Mouse (Mus musculus) midbrain, embryonic 10.5 days (tissue): ENCODE data around the gene Armc12. TPM values are rescaled to one million over a fixed set of nuclear protein-coding genes. Genes with fewer than 3 reads are reported as not detected.
A peak's percentile ranks its signal among the peaks of the same experiment; 100 is the strongest.

Experiments used
- DNase-seq: peaks from one replicate; pipeline ENCODE4 v3.0.0-alpha.2; 2017; ENCODE audit warnings: low spot score
- H3K27ac ChIP-seq: fragments of 300-500 bp; sonication (generic); replicated peaks from 2 replicates; pipeline ENCODE4 v1.5.1; 2016; ENCODE audit warnings: mild to moderate bottlenecking
- H3K27me3 ChIP-seq: fragments of 300-500 bp; sonication (generic); 2 replicates; pipeline ENCODE4 v1.6.1; 2016; ENCODE audit warnings: low read depth, mild to moderate bottlenecking; ENCODE audit not compliant: poor library complexity, severe bottlenecking
- H3K36me3 ChIP-seq: fragments of 300-500 bp; sonication (generic); 2 replicates; pipeline ENCODE4 v1.6.1; 2016; ENCODE audit warnings: mild to moderate bottlenecking, moderate library complexity
- H3K4me1 ChIP-seq: fragments of 300-500 bp; sonication (generic); 2 replicates; pipeline ENCODE4 v1.6.1; 2016
- H3K4me3 ChIP-seq: fragments of 300-500 bp; sonication (generic); 2 replicates; pipeline ENCODE4 v1.5.1; 2016; ENCODE audit warnings: mild to moderate bottlenecking, moderate library complexity
- H3K9me3 ChIP-seq: fragments of 300-500 bp; sonication (generic); replicated peaks from 2 replicates; pipeline ENCODE4 v1.6.1; 2016; ENCODE audit warnings: mild to moderate bottlenecking
- WGBS: fragments of 180-500 bp; shearing (Covaris S2); methylation state at CpG from one replicate; pipeline ENCODE4 v1.1.7; 2016; 5-methylcytosine and 5-hydroxymethylcytosine counted together
- polyA plus RNA-seq: library from polyadenylated mRNA; unstranded; fragments of >200 nt; fragmentation: Nextera tagmentation; extraction: Ambion mirVana; gene quantifications from 2 replicates; pipeline ENCODE4 v1.2.1, GENCODE M21; 2016

Armc12 gene
- polyA plus RNA-seq, 1 experiment from 2014 or later: not detected

DNA sequence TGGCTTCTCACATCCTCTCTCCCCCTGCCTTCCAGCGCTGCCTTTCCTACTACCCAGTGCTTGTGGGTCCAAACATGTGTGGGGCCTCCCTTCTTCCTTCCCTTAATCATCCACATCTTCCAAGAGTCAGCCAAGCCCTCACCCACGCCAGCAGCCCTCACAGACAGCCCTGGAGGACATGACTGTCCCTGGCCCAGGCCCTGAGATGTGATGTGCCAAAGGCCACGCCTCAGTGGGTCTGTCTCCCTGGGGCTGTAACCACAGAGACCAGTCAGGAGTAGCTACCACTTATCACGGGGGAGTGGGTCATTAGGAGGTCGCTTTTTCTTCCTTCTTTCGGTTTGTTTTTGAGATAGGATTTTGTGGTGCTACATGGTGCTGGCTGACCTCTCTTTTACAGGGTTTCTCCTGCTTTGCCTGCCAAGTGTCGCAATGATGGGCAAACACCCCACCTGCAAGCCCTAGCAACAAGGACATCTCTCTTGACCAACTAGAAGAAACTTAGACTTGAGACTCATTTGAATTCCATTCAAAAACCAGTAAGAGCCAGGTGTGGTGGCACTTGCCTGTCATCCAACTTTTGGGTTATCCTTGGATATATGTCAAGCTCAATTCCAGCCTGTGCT is 28.3 kb upstream of the Armc12 start:
- no peaks in the 10 kb centered on the region for H3K36me3 ChIP-seq
- H3K4me3 ChIP-seq: no peak overlapping the region
- H3K27me3 ChIP-seq: 0 out of 2 replicates have a peak, but pooled peaks cover 5% of the 10 kb centered on the region
- DNase-seq: no peak
- 73% methylated on average over 7 of the region's 7 CpGs for whole genome bisulfite sequencing
- no peaks in the 10 kb centered on the region for H3K9me3 ChIP-seq
- no peak overlapping the region for H3K27ac ChIP-seq
- H3K4me1 ChIP-seq: peaks cover 15% of the 10 kb centered on the region

DNA sequence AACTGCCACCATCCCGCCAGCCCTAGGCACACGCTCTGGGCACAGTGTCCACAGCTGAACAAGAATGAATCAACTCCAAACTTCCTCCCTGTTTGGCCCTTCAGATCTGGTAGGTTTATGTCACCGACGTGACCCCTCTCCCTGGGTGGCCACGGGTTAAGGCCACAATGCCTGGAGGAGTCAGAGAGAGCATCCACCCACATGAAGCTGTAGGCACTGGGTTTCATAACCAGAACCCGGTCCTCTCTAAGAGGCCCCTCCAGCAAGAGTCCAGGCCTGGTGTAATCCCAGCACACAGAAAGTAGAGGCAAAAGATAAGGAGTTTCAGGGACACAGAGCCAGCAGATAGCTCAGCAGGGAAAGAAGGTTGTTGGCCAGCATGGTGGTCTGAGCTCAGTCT is 26.4 kb upstream of the Armc12 start:
- DNase-seq: no peak
- H3K4me3 ChIP-seq: no peak overlapping the region

DNA sequence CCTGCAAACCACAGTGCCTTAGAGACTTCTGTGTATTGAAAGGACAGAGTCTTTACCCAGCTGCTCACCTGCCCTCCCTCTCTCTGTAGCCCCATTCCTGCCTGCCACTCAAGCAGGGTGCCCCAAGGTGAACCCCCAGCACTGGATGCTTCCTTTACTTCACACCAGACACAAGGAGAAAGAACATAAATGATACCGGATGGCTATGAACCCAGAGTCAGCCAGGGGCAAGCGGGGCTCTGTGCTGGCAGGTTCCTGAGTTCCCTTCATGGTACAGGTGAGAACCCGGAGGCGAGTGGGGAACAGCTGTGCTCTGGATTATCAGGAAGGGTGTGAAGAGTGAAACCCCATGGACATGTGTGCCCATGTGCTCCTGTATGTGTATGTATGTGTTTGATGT is 25.0 kb upstream of the Armc12 start:
- H3K4me1 ChIP-seq: peaks cover 27% of the 10 kb centered on the region
- no peak overlapping the region for H3K4me3 ChIP-seq
- no peaks in the 10 kb centered on the region for H3K9me3 ChIP-seq
- H3K36me3 ChIP-seq: no peaks in the 10 kb centered on the region
- DNase-seq: no peak
- no peak overlapping the region for H3K27ac ChIP-seq
- WGBS: 91% methylated on average over 4 of the region's 4 CpGs
- H3K27me3 ChIP-seq: 0 out of 2 replicates have a peak, but pooled peaks cover 5% of the 10 kb centered on the region

More for the DNA sequence above, 26.4 kb upstream of the Armc12 start:
- Histone ChIP-seq H3K27ac (no peak overlapping the region), H3K4me1 (peaks cover 20% of the 10 kb centered on the region), H3K36me3 (no peaks in the 10 kb centered on the region), H3K27me3 (0 out of 2 replicates have a peak, but pooled peaks cover 5% of the 10 kb centered on the region), H3K9me3 (no peaks in the 10 kb centered on the region)
- 76% methylated on average over 6 of the region's 6 CpGs for WGBS

DNA sequence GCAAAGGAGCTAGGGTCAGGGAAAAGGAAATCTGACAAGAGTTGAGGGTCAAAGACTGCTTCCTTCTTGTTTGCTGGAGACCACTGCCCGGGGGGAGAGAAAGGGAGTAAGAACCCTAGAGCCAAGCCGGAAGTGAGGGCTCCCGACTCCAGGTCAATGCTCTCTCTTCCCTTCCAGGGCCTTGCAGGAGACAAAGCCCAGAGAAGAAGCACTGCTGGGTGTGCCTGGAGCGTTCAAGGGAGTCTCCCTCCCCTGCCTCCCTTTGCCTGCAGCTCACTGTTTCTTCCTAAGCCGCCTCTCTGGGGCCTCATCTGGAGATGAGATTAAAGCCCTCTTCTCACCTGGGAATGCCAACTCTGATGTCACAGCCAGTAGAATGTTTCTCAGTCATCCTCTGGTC is 23.7 kb upstream of the Armc12 start:
- Histone ChIP-seq H3K36me3 (no peaks in the 10 kb centered on the region), H3K27ac (peak overlapping the region; percentile 29; the same call in 1 of the 2 replicates), H3K9me3 (no peaks in the 10 kb centered on the region), H3K27me3 (peaks cover 16% of the 10 kb centered on the region), H3K4me3 (no peak overlapping the region), H3K4me1 (peaks cover 40% of the 10 kb centered on the region)
- DNase-seq: no peak
- 20% methylated on average over 5 of the region's 5 CpGs for WGBS

DNA sequence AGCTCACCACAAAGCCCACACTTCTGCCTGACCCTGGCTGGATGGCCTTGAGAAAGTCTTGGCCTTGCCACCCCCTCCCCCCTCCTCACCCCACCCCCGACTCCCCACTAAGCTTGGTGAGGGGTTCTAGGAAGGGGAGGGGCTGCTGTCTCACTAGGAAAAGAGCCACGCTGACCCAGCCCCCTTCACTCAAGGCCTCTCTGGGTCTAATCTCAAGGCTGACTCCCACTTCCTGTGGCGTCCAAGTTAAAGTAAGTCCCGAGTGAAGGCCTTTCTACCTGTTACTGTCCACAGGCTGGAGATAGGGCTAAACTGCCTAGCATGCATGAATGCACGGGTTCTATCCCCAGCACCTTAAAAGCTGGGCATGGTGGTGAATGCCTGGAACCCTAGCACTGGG is 23.1 kb upstream of the Armc12 start:
- Histone ChIP-seq H3K4me1 (peaks cover 43% of the 10 kb centered on the region), H3K27me3 (peaks cover 21% of the 10 kb centered on the region), H3K9me3 (no peaks in the 10 kb centered on the region), H3K4me3 (no peak overlapping the region), H3K36me3 (no peaks in the 10 kb centered on the region), H3K27ac (peak overlapping the region; percentile 29; the same call in 1 of the 2 replicates)
- WGBS: 28% methylated on average over 5 of the region's 5 CpGs
- DNase-seq: no peak

DNA sequence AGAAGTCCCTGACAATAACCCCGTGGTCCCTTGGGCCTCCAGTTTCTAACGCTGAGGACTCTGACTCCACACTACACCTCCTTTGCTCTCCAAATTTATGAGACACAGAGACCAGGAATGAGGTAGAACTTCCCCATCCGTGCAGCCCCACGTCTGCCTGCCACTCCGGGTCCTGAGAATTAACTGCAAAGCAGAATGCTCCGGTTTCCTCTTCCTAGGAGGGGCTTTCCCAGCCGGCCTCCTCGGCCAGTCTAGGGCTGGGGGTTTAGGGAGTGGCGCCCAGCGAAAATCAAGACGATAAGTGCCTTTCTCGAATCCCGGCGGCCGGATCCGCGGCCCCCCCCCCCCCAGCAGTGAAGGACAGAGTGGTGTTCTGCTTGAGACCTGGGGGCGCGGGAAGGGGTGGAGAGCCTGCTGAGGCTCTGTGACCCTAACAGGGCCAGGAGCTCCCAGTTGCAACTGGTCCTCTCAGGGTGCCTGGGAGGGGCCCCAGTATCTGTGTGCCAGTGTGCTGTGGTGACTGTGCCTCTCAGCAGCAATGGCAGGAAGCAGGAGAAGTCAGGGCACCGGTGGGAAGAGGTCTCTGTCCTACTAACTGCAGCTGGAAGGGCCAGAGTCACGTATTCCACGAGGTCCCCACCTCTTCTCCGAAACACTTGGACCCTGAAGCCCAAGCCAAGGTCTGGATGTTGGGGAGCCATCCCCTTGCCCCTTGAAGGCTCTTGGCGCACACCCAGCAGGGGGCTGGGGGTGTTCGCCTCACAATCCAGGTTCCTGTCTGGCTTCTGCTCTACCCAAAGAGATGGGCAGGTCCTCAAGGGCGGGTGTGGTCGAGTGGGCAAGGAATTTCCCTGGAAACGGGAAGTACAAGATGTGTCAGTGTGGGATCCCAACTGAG is 19.9 kb upstream of the Armc12 start:
- H3K36me3 ChIP-seq: no peaks in the 10 kb centered on the region
- peak overlapping the region; percentile 37 for H3K4me3 ChIP-seq
- H3K9me3 ChIP-seq: no peaks in the 10 kb centered on the region
- DNase-seq: no peak
- WGBS: 4% methylated on average over 28 of the region's 28 CpGs
- H3K27ac ChIP-seq: peak overlapping the region; percentile 69
- H3K4me1 ChIP-seq: peaks cover 64% of the 10 kb centered on the region
- H3K27me3 ChIP-seq: peaks cover 37% of the 10 kb centered on the region

DNA sequence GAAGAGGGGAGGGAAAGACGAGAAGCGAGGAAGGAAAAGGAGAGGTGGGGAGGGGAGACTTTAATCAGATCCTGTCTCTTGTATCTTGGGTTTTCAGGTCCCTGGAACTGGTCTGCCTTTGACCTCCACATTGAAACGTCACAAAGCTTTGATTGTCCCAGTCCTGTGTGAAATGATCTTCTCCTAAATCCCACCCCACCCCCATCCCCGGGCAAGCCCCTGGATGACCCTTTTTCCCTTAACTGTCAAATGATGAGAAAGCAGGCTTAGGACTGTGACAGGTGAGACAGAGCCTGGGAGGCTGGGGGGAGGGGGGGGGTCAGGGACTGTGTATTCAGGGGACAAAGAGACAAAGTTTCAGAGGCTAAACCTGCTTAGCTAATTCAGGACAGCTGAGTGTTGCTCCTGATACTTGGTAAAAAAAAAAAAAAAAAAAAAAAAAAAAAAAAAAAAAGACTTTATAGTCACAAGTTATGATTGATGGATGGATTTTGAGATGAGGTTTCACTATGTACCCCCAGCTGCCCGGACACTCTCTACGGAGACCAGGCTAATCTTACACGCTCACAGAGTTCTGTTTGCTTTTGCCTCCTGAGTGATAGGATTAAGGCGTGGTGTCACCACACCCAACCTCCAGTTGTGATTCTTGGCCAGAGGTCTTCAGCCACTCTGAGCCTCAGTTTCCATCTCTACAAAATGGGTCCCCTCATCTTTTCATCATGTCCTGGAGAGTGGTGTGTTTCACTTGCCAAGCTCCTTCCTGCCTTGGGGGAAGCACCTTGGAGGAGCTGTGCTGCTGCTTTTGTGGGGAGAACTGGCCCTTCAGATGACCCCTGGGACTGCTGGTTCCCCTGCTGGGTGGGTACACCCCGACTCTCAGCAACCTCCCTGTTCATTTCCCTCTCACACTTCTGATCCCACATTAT is 18.7 kb upstream of the Armc12 start:
- Histone ChIP-seq H3K4me1 (peaks cover 66% of the 10 kb centered on the region), H3K36me3 (no peaks in the 10 kb centered on the region), H3K27ac (peak overlapping the region; percentile 69), H3K9me3 (no peaks in the 10 kb centered on the region), H3K4me3 (peak overlapping the region; percentile 37), H3K27me3 (peaks cover 44% of the 10 kb centered on the region)
- DNase-seq: peak; percentile 48
- 23% methylated on average over 9 of the region's 9 CpGs for WGBS

DNA sequence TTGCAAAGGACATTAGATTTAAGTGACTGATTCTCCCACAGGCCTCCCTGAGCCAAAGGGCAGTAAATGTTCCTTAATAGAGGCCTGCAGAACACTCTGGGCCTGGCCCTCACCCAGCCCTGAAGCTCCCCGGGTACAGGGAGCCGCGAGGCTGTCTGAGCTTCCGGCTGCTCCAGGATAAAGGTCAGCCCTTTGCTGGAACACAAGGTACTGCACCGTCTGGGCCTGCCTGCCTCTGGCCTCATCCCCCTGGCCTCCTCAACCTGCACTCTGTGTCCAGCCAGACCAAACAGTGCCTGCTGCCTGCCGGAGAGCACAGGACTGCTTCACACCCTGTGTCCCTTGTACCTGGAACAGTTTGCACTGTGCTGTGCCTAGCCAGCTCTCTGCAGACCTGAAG is 17.9 kb upstream of the Armc12 start:
- H3K9me3 ChIP-seq: no peaks in the 10 kb centered on the region
- peaks cover 66% of the 10 kb centered on the region for H3K4me1 ChIP-seq
- DNase-seq: no peak
- peak overlapping the region; percentile 53 for H3K27ac ChIP-seq
- 55% methylated on average over 6 of the region's 6 CpGs for WGBS
- H3K36me3 ChIP-seq: no peaks in the 10 kb centered on the region
- H3K4me3 ChIP-seq: no peak overlapping the region
- H3K27me3 ChIP-seq: peaks cover 52% of the 10 kb centered on the region

DNA sequence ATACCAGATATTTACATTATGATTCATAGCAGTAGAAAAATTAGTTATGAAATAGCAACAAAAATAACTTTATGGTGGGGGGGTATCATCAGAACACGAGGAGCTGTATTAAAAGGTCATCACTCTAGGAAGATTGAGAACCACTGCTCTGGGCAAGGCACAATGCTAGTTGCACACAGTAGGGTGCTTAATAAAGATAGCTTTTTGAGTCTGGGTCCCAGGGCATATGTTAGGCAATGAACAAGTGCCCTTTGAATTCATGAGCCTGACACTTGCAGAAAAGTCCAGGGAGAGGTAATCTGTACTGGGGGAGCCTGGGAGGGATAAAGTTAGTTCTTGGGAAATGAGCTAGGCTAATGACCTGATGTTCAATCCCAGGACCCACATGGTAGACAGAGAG is 17.3 kb upstream of the Armc12 start:
- WGBS: 88% methylated on average over 1 of the region's 1 CpGs
- no peak for DNase-seq
- Histone ChIP-seq H3K27me3 (peaks cover 59% of the 10 kb centered on the region), H3K36me3 (no peaks in the 10 kb centered on the region), H3K4me1 (peaks cover 71% of the 10 kb centered on the region), H3K4me3 (no peak overlapping the region), H3K27ac (no peak overlapping the region), H3K9me3 (no peaks in the 10 kb centered on the region)

DNA sequence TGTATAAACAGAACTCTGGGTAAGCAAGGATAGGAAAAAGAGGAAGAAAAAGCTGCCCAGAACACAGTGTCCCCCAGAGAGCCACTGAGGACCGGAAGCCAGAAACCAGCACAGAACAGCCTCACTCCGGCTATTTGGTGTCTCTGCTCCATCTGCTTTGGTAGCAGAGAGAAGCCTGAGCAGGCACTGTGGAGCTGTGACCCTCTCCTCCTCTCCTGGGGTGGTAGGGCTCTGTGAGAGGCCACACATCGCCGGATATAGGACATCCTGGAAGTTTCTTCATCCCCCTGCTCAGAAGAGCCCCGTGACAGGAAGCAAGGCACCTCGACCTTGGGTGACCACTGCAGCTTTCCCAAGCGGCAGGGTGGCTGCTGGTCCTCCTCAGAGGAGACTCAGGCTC is 16.8 kb upstream of the Armc12 start:
- 62% methylated on average over 7 of the region's 7 CpGs for WGBS
- Histone ChIP-seq H3K4me3 (no peak overlapping the region), H3K9me3 (0 out of 2 replicates have a peak, but pooled peaks cover 1% of the 10 kb centered on the region), H3K36me3 (no peaks in the 10 kb centered on the region), H3K4me1 (peaks cover 76% of the 10 kb centered on the region), H3K27ac (0 out of 2 replicates have a peak overlapping the region, but pooled peaks have one; percentile 43), H3K27me3 (peaks cover 64% of the 10 kb centered on the region)
- no peak for DNase-seq

DNA sequence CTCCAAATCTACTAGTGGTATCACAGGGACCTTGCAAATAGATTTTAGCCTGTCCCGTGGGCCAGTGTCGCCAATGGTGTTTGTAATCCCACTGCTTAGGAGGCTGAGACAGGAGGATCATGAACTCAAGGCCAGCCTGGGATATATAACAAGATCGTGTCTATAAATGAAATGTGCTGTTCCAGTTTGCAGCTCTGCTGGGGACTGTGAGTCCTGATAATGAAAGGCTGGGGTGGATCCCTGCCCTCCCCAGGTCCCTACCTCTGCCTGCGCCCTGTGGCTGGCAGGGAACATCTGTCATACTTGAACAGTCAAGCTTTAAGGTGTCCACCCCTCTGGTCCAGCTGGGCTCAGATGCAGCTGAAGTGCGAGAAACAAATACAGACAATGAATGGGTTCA is 16.1 kb upstream of the Armc12 start:
- WGBS: 72% methylated on average over 5 of the region's 5 CpGs
- DNase-seq: no peak
- peaks cover 8% of the 10 kb centered on the region; the same call in 1 of the 2 replicates for H3K9me3 ChIP-seq
- H3K27me3 ChIP-seq: peaks cover 70% of the 10 kb centered on the region
- H3K4me1 ChIP-seq: peaks cover 78% of the 10 kb centered on the region
- no peaks in the 10 kb centered on the region for H3K36me3 ChIP-seq
- no peak overlapping the region for H3K27ac ChIP-seq
- no peak overlapping the region for H3K4me3 ChIP-seq
